ENCODE assay signal across 8 mouse cellular contexts in the genomic region with DNA sequence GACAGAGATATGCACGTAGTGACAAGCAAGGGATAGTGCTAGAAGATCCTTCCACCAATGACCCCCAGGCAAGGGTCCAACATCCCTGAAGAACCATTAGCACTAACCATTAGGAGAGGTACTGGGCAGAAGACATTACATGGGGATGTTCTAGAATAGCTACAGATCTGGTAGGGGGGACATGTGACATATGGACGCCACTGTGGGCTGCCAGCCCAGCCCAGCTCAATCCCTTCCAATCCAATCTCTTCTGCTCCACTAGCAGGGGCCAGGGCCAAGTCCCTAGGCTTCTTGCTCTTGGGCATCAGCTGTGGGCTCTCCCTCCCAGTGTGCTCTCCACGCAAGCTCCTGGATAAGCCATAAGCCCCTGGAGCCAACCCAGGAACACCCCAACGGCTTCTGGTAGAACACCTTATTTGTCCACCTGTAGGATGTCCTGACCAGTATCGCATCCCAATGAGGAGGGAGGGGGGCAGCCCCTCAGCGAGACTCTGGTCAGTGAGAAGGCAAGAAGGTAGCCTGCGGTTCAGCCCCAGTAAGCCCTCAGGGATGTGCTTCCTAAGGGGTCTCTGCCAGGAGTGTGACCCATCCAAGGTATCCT. TPM values are rescaled to one million over a fixed set of nuclear protein-coding genes. Genes with fewer than 3 reads are reported as not detected.
DNase-seq lines count a peak whose midpoint lies in the region; ATAC-seq and TF ChIP-seq lines count a peak whose summit lies in the region.

No protein-coding gene starts in this region.

- peaks cover 26% of the 10 kb centered on the region for H3K4me1 ChIP-seq in heart, adult 2 months (ENCODE audit: control insufficient read depth, insufficient read depth, low read length)
- H3K4me1 ChIP-seq in heart, embryonic 12.5 days (replicated peaks): peaks cover 84% of the 10 kb centered on the region
- H3K4me1 ChIP-seq in liver, embryonic 15.5 days (replicated peaks): peaks cover 71% of the 10 kb centered on the region

- H3K4me2 ChIP-seq in heart, embryonic 12.5 days: peak overlapping the region; percentile 85
- peak overlapping the region; percentile 64 for H3K4me2 ChIP-seq in liver, embryonic 15.5 days

- peak; percentile 44 to 47 for DNase-seq in heart, adult 2 months
- no peak for DNase-seq in heart, postnatal 25 days (ENCODE audit: low spot score)
- peak; percentile 87 for DNase-seq in cerebellum, adult 11 months
- no peak for DNase-seq in right cerebral cortex, adult 2 months (ENCODE audit: low spot score in 2 of 2)
- DNase-seq in gastrocnemius, postnatal 36 days: no peak
- no peak for DNase-seq in layer of hippocampus, adult 8-10 months (ENCODE audit: low spot score in 2 of 2)

- no peak for TF ChIP-seq CTCF in heart, adult 2 months (IDR thresholded peaks at IDR 0.05)

- no peak for TF ChIP-seq POLR2A in heart, adult 2 months (IDR thresholded peaks at IDR 0.05; ENCODE audit: insufficient read depth, low read depth, low read length)

- H3K9me3 ChIP-seq in heart, embryonic 12.5 days (replicated peaks): no peaks in the 10 kb centered on the region
- H3K9me3 ChIP-seq in liver, embryonic 15.5 days (replicated peaks): no peaks in the 10 kb centered on the region

- TF ChIP-seq EP300 in heart, adult 2 months (IDR thresholded peaks at IDR 0.05; ENCODE audit: insufficient read depth, low read depth, low read length): no peak

- no peaks in the 10 kb centered on the region for H3K27me3 ChIP-seq in heart, adult 2 months (ENCODE audit: control insufficient read depth, insufficient read depth, low read length)
- H3K27me3 ChIP-seq in heart, embryonic 12.5 days (replicated peaks): no peaks in the 10 kb centered on the region
- peaks cover 97% of the 10 kb centered on the region for H3K27me3 ChIP-seq in liver, embryonic 15.5 days

- no peak for ATAC-seq in heart, embryonic 12.5 days (ENCODE audit: insufficient number of reproducible peaks, low FRiP score)
- ATAC-seq in liver, embryonic 15.5 days (ENCODE audit: insufficient read depth): no peak

- H3K27ac ChIP-seq in heart, adult 2 months: peak overlapping the region; percentile 85
- peak overlapping the region; percentile 92 for H3K27ac ChIP-seq in heart, embryonic 12.5 days (ENCODE audit: poor library complexity, severe bottlenecking)
- peak overlapping the region; percentile 83 for H3K27ac ChIP-seq in liver, embryonic 15.5 days (replicated peaks)

- 34% methylated on average over 7 of the region's 7 CpGs for WGBS in heart, adult 2 months
- WGBS in heart, embryonic 12.5 days: 66% methylated on average over 7 of the region's 7 CpGs
- 55% methylated on average over 7 of the region's 7 CpGs for WGBS in liver, embryonic 15.5 days (ENCODE audit: insufficient replicate concordance)

- intact Hi-C loops in heart, adult 2 months (cut with DNase I): no loop called here
- intact Hi-C loops in heart, postnatal 25 days (cut with DNase I): loop anchor here (2.0 kb wide), 1 partner anchor 32 kb away; the partner anchor contains the start of gene Ppp6r2
- intact Hi-C loops in gastrocnemius, postnatal 36 days (cut with DNase I): loop anchor here (5.0 kb wide), 1 partner anchor 36 kb away; the partner anchor contains the start of gene Mapk12

- no peaks in the 10 kb centered on the region for H3K36me3 ChIP-seq in heart, adult 2 months (ENCODE audit: control insufficient read depth, insufficient read depth, low read length)
- no peaks in the 10 kb centered on the region for H3K36me3 ChIP-seq in heart, embryonic 12.5 days
- H3K36me3 ChIP-seq in liver, embryonic 15.5 days (replicated peaks): no peaks in the 10 kb centered on the region

- H3K4me3 ChIP-seq in heart, adult 2 months: peak overlapping the region; percentile 79
- H3K4me3 ChIP-seq in heart, embryonic 12.5 days: peak overlapping the region; percentile 80
- H3K4me3 ChIP-seq in liver, embryonic 15.5 days (replicated peaks): peak overlapping the region; percentile 59

- no peaks in the 10 kb centered on the region for H3K79me2 ChIP-seq in heart, adult 2 months (replicated peaks; ENCODE audit: control insufficient read depth, insufficient read depth, low read length)

- peak overlapping the region; percentile 85 for H3K9ac ChIP-seq in heart, adult 2 months (ENCODE audit: low read depth, low read length)
- H3K9ac ChIP-seq in heart, embryonic 12.5 days: peak overlapping the region; percentile 88
- no peak overlapping the region for H3K9ac ChIP-seq in liver, embryonic 15.5 days

RNA-seq across cellular contexts. Expression of gene Plxnb2, which starts 2.2 kb away (rescaled TPM):
- 10 to 100 TPM; 75.7 to 93.5 TPM for total RNA-seq in heart, adult 2 months (2021)
- polyA plus RNA-seq in heart, adult 2 months (2012; rRNA removed): 92.3 and 121 TPM in 2 replicates
- 10 to 100 TPM; 81.5 to 86.1 TPM for total RNA-seq in heart, postnatal 25 days (2021)
- polyA plus RNA-seq in heart, embryonic 12.5 days (2016; fragmentation: Nextera tagmentation; extraction: Ambion mirVana): 124 and 130 TPM in 2 replicates
- polyA plus RNA-seq in liver, embryonic 15.5 days (2015; fragmentation: Nextera tagmentation; extraction: Ambion mirVana): 22.3 and 30.1 TPM in 2 replicates
- 1 to 10 TPM; 8.9 to 9.6 TPM for total RNA-seq in gastrocnemius, postnatal 36 days (2021)
- total RNA-seq in layer of hippocampus, adult 8-10 months (2022): 10 to 100 TPM; 54.0 to 78.5 (median 67.5) TPM

RNA-seq across cellular contexts. Expression of gene Dennd6b, which starts 17.9 kb away (rescaled TPM):
- total RNA-seq in heart, adult 2 months (2021): 1 to 10 TPM; 8.4 to 9.1 TPM
- polyA plus RNA-seq in heart, adult 2 months (2012; rRNA removed): 24.0 and 27.7 TPM in 2 replicates
- total RNA-seq in heart, postnatal 25 days (2021): 1 to 10 TPM; 8.4 to 8.7 TPM
- 19.9 and 20.2 TPM in 2 replicates for polyA plus RNA-seq in heart, embryonic 12.5 days (2016; fragmentation: Nextera tagmentation; extraction: Ambion mirVana)
- polyA plus RNA-seq in liver, embryonic 15.5 days (2015; fragmentation: Nextera tagmentation; extraction: Ambion mirVana): 3.3 and 3.5 TPM in 2 replicates
- total RNA-seq in gastrocnemius, postnatal 36 days (2021): 1 to 10 TPM; 7.6 to 9.0 TPM
- 10 to 100 TPM; 38.9 to 52.1 (median 45.1) TPM for total RNA-seq in layer of hippocampus, adult 8-10 months (2022)

RNA-seq across cellular contexts. Expression of gene Mapk11, which starts 28.9 kb away (rescaled TPM):
- total RNA-seq in heart, adult 2 months (2021): 1 to 10 TPM; 1.9 to 2.0 TPM
- polyA plus RNA-seq in heart, adult 2 months (2012; rRNA removed): 4.7 and 5.2 TPM in 2 replicates
- 1 to 10 TPM; 1.4 to 2.1 TPM for total RNA-seq in heart, postnatal 25 days (2021)
- 3.7 and 4.6 TPM in 2 replicates for polyA plus RNA-seq in heart, embryonic 12.5 days (2016; fragmentation: Nextera tagmentation; extraction: Ambion mirVana)
- 0.44 and 0.68 TPM in 2 replicates for polyA plus RNA-seq in liver, embryonic 15.5 days (2015; fragmentation: Nextera tagmentation; extraction: Ambion mirVana)
- 1 to 10 TPM in 1 of 2 experiments, under 1 TPM in 1; 0.79 to 1.1 TPM for total RNA-seq in gastrocnemius, postnatal 36 days (2021)
- total RNA-seq in layer of hippocampus, adult 8-10 months (2022): 10 to 100 TPM; 21.4 to 27.4 (median 24.8) TPM

RNA-seq across cellular contexts. Expression of gene Ppp6r2, which starts 33.0 kb away (rescaled TPM):
- 10 to 100 TPM; 66.7 to 79.0 TPM for total RNA-seq in heart, adult 2 months (2021)
- polyA plus RNA-seq in heart, adult 2 months (2012; rRNA removed): 73.2 and 107 TPM in 2 replicates
- total RNA-seq in heart, postnatal 25 days (2021): 10 to 100 TPM; 63.4 to 65.0 TPM
- polyA plus RNA-seq in heart, embryonic 12.5 days (2016; fragmentation: Nextera tagmentation; extraction: Ambion mirVana): 21.0 and 25.9 TPM in 2 replicates
- 14.9 and 16.3 TPM in 2 replicates for polyA plus RNA-seq in liver, embryonic 15.5 days (2015; fragmentation: Nextera tagmentation; extraction: Ambion mirVana)
- 10 to 100 TPM; 81.0 to 85.9 TPM for total RNA-seq in gastrocnemius, postnatal 36 days (2021)
- total RNA-seq in layer of hippocampus, adult 8-10 months (2022): 100 to 1,000 TPM; 147 to 171 (median 157) TPM

RNA-seq across cellular contexts. Expression of gene Mapk12, which starts 37.9 kb away (rescaled TPM):
- 10 to 100 TPM; 20.7 to 21.1 TPM for total RNA-seq in heart, adult 2 months (2021)
- 30.5 and 43.2 TPM in 2 replicates for polyA plus RNA-seq in heart, adult 2 months (2012; rRNA removed)
- total RNA-seq in heart, postnatal 25 days (2021): 10 to 100 TPM; 20.1 to 22.3 TPM
- 19.9 and 20.1 TPM in 2 replicates for polyA plus RNA-seq in heart, embryonic 12.5 days (2016; fragmentation: Nextera tagmentation; extraction: Ambion mirVana)
- 1.4 and 1.5 TPM in 2 replicates for polyA plus RNA-seq in liver, embryonic 15.5 days (2015; fragmentation: Nextera tagmentation; extraction: Ambion mirVana)
- 100 to 1,000 TPM; 131 to 136 TPM for total RNA-seq in gastrocnemius, postnatal 36 days (2021)
- 1 to 10 TPM; 4.9 to 9.7 (median 7.0) TPM for total RNA-seq in layer of hippocampus, adult 8-10 months (2022)

Comparison
In these comparisons a context has a peak if more than half of its experiments do, and no peak if none do; other contexts are left out.
1. DNase-seq: peak in heart, adult 2 months (2 of 2) and cerebellum, adult 11 months (single experiment); none in heart, postnatal 25 days (single experiment), right cerebral cortex, adult 2 months (0 of 2), gastrocnemius, postnatal 36 days (0 of 2) and layer of hippocampus, adult 8-10 months (0 of 2).
2. RNA of gene Plxnb2, which starts 2.2 kb away (total RNA-seq): 75.7 to 93.5 TPM in heart, adult 2 months, 81.5 to 86.1 TPM in heart, postnatal 25 days and 54.0 to 78.5 TPM in layer of hippocampus, adult 8-10 months; 8.9 to 9.6 TPM in gastrocnemius, postnatal 36 days; every median in the first group is over 4 times any median in the second.
3. RNA of gene Mapk11, which starts 28.9 kb away (total RNA-seq): 21.4 to 27.4 TPM in layer of hippocampus, adult 8-10 months; 1.4 to 2.1 TPM in heart, postnatal 25 days, 1.9 to 2.0 TPM in heart, adult 2 months and 0.79 to 1.1 TPM in gastrocnemius, postnatal 36 days; every median in the first group is over 4 times any median in the second.
4. Peak in every context shown above with its lines, with median percentiles within 50 percentile points of each other: H3K27ac ChIP-seq and H3K4me3 ChIP-seq.